Mouse (Mus musculus): ENCODE measurements around the gene Sugct. TPM values are rescaled to one million over a fixed set of nuclear protein-coding genes. Genes with fewer than 3 reads are reported as not detected.

Sugct gene
- polyA plus RNA-seq, 1 experiment from 2014 or later, result 5.1 TPM

GRCm38 (mm10) chr13:17693816-17694215 lies 1.5 kb downstream of the Sugct start:
- no peaks in the 10 kb centered on the region for H3K36me3 ChIP-seq
- H3K4me3 ChIP-seq, result peak overlapping the region; percentile 89
- peaks cover 20% of the 10 kb centered on the region for H3K4me1 ChIP-seq
- H3K27me3 ChIP-seq (replicated peaks), result no peaks in the 10 kb centered on the region
- H3K9me3 ChIP-seq, result no peaks in the 10 kb centered on the region
- H3K27ac ChIP-seq (replicated peaks), result peak overlapping the region; percentile 87; the same call in 1 of the 2 replicates
- H3K4me2 ChIP-seq, result peak overlapping the region; percentile 74
- H3K9ac ChIP-seq, result 0 out of 2 replicates have a peak overlapping the region, but pooled peaks have one; percentile 19
- ATAC-seq (ENCODE audit: extremely low read depth, insufficient number of reproducible peaks, low FRiP score, low TSS enrichment), result no peak
- 60% methylated on average over 5 of the region's 5 CpGs for WGBS

- Histone ChIP-seq H3K9ac (no peak overlapping the region), H3K27me3 (replicated peaks) (no peaks in the 10 kb centered on the region), H3K4me3 (no peak overlapping the region), H3K36me3 (no peaks in the 10 kb centered on the region), H3K4me1 (peaks cover 13% of the 10 kb centered on the region), H3K9me3 (no peaks in the 10 kb centered on the region), H3K27ac (replicated peaks) (no peak overlapping the region), H3K4me2 (no peak overlapping the region)
- no peak for ATAC-seq (ENCODE audit: extremely low read depth, insufficient number of reproducible peaks, low FRiP score, low TSS enrichment)
- WGBS, result 59% methylated on average over 1 of the region's 1 CpGs
Measured at GRCm38 (mm10) chr13:17691436-17691835, 3.9 kb downstream of the Sugct start.

- Histone ChIP-seq H3K4me3 (no peak overlapping the region), H3K36me3 (no peaks in the 10 kb centered on the region), H3K27me3 (replicated peaks) (no peaks in the 10 kb centered on the region), H3K4me2 (no peak overlapping the region), H3K9ac (no peak overlapping the region), H3K27ac (replicated peaks) (0 out of 2 replicates have a peak overlapping the region, but pooled peaks have one; percentile 57), H3K9me3 (no peaks in the 10 kb centered on the region), H3K4me1 (peaks cover 13% of the 10 kb centered on the region)
- ATAC-seq (ENCODE audit: extremely low read depth, insufficient number of reproducible peaks, low FRiP score, low TSS enrichment), result no peak
Measured at GRCm38 (mm10) chr13:17690686-17691085, 4.7 kb downstream of the Sugct start.

- ATAC-seq (ENCODE audit: extremely low read depth, insufficient number of reproducible peaks, low FRiP score, low TSS enrichment), result no peak
- Histone ChIP-seq H3K27me3 (replicated peaks) (no peaks in the 10 kb centered on the region), H3K4me1 (peaks cover 13% of the 10 kb centered on the region), H3K27ac (replicated peaks) (no peak overlapping the region), H3K9ac (no peak overlapping the region), H3K36me3 (no peaks in the 10 kb centered on the region), H3K4me2 (no peak overlapping the region), H3K9me3 (no peaks in the 10 kb centered on the region), H3K4me3 (no peak overlapping the region)
Measured at GRCm38 (mm10) chr13:17689461-17689860, 5.9 kb downstream of the Sugct start.

- H3K4me3 ChIP-seq, result no peak overlapping the region
- no peak for ATAC-seq (ENCODE audit: extremely low read depth, insufficient number of reproducible peaks, low FRiP score, low TSS enrichment)
- H3K4me1 ChIP-seq, result no peaks in the 10 kb centered on the region
- no peaks in the 10 kb centered on the region for H3K36me3 ChIP-seq
- no peak overlapping the region for H3K27ac ChIP-seq (replicated peaks)
- WGBS, result 68% methylated on average over 1 of the region's 1 CpGs
- H3K9me3 ChIP-seq, result no peaks in the 10 kb centered on the region
- H3K9ac ChIP-seq, result no peak overlapping the region
- no peak overlapping the region for H3K4me2 ChIP-seq
- no peaks in the 10 kb centered on the region for H3K27me3 ChIP-seq (replicated peaks)
Measured at GRCm38 (mm10) chr13:17671122-17671521, 24.2 kb downstream of the Sugct start.

- Histone ChIP-seq H3K4me3 (no peak overlapping the region), H3K27me3 (replicated peaks) (no peaks in the 10 kb centered on the region), H3K9me3 (no peaks in the 10 kb centered on the region), H3K4me2 (no peak overlapping the region), H3K27ac (replicated peaks) (no peak overlapping the region), H3K4me1 (no peaks in the 10 kb centered on the region), H3K36me3 (no peaks in the 10 kb centered on the region), H3K9ac (no peak overlapping the region)
- no peak for ATAC-seq (ENCODE audit: extremely low read depth, insufficient number of reproducible peaks, low FRiP score, low TSS enrichment)
- 89% methylated on average over 1 of the region's 1 CpGs for WGBS
Measured at GRCm38 (mm10) chr13:17667380-17667779, 28.0 kb downstream of the Sugct start.

GRCm38 (mm10) chr13:17642294-17642693 lies 53.1 kb downstream of the Sugct start:
- Histone ChIP-seq H3K9me3 (no peaks in the 10 kb centered on the region), H3K4me1 (no peaks in the 10 kb centered on the region), H3K9ac (no peak overlapping the region), H3K36me3 (no peaks in the 10 kb centered on the region), H3K4me3 (no peak overlapping the region), H3K27me3 (replicated peaks) (no peaks in the 10 kb centered on the region), H3K27ac (replicated peaks) (no peak overlapping the region), H3K4me2 (no peak overlapping the region)
- 39% methylated on average over 2 of the region's 2 CpGs for WGBS
- ATAC-seq (ENCODE audit: extremely low read depth, insufficient number of reproducible peaks, low FRiP score, low TSS enrichment), result no peak

GRCm38 (mm10) chr13:17638008-17638407 lies 57.3 kb downstream of the Sugct start:
- Histone ChIP-seq H3K36me3 (no peaks in the 10 kb centered on the region), H3K27ac (replicated peaks) (no peak overlapping the region), H3K4me1 (no peaks in the 10 kb centered on the region), H3K4me3 (no peak overlapping the region), H3K9ac (no peak overlapping the region), H3K9me3 (no peaks in the 10 kb centered on the region), H3K27me3 (replicated peaks) (no peaks in the 10 kb centered on the region), H3K4me2 (no peak overlapping the region)
- no peak for ATAC-seq (ENCODE audit: extremely low read depth, insufficient number of reproducible peaks, low FRiP score, low TSS enrichment)

- Histone ChIP-seq H3K27ac (replicated peaks) (no peak overlapping the region), H3K36me3 (no peaks in the 10 kb centered on the region), H3K9me3 (no peaks in the 10 kb centered on the region; the same call in 1 of the 2 replicates), H3K9ac (no peak overlapping the region), H3K4me1 (no peaks in the 10 kb centered on the region), H3K27me3 (replicated peaks) (no peaks in the 10 kb centered on the region), H3K4me3 (no peak overlapping the region), H3K4me2 (no peak overlapping the region)
- no peak for ATAC-seq (ENCODE audit: extremely low read depth, insufficient number of reproducible peaks, low FRiP score, low TSS enrichment)
- WGBS, result 69% methylated on average over 5 of the region's 5 CpGs
Measured at GRCm38 (mm10) chr13:17627108-17627507, 68.2 kb downstream of the Sugct start.

GRCm38 (mm10) chr13:17624976-17625375 lies 70.4 kb downstream of the Sugct start:
- no peak overlapping the region for H3K27ac ChIP-seq (replicated peaks)
- no peak overlapping the region for H3K4me2 ChIP-seq
- no peaks in the 10 kb centered on the region for H3K27me3 ChIP-seq (replicated peaks)
- H3K9ac ChIP-seq, result no peak overlapping the region
- ATAC-seq (ENCODE audit: extremely low read depth, insufficient number of reproducible peaks, low FRiP score, low TSS enrichment), result no peak
- H3K36me3 ChIP-seq, result no peaks in the 10 kb centered on the region
- no peaks in the 10 kb centered on the region; the same call in 1 of the 2 replicates for H3K9me3 ChIP-seq
- H3K4me3 ChIP-seq, result no peak overlapping the region
- H3K4me1 ChIP-seq, result no peaks in the 10 kb centered on the region

GRCm38 (mm10) chr13:17606217-17606616 lies 89.1 kb downstream of the Sugct start:
- no peaks in the 10 kb centered on the region for H3K27me3 ChIP-seq (replicated peaks)
- 67% methylated on average over 1 of the region's 1 CpGs for WGBS
- no peaks in the 10 kb centered on the region for H3K9me3 ChIP-seq

GRCm38 (mm10) chr13:17604670-17605069 lies 90.7 kb downstream of the Sugct start:
- no peak for ATAC-seq (ENCODE audit: extremely low read depth, insufficient number of reproducible peaks, low FRiP score, low TSS enrichment)
- Histone ChIP-seq H3K4me2 (no peak overlapping the region), H3K27me3 (replicated peaks) (no peaks in the 10 kb centered on the region), H3K27ac (replicated peaks) (no peak overlapping the region), H3K36me3 (no peaks in the 10 kb centered on the region), H3K4me3 (no peak overlapping the region), H3K9me3 (no peaks in the 10 kb centered on the region), H3K9ac (no peak overlapping the region), H3K4me1 (no peaks in the 10 kb centered on the region)
- 31% methylated on average over 3 of the region's 3 CpGs for WGBS

More at GRCm38 (mm10) chr13:17606217-17606616, 89.1 kb downstream of the Sugct start:
- Histone ChIP-seq H3K4me1 (no peaks in the 10 kb centered on the region), H3K4me3 (no peak overlapping the region), H3K27ac (replicated peaks) (no peak overlapping the region), H3K36me3 (no peaks in the 10 kb centered on the region), H3K4me2 (no peak overlapping the region), H3K9ac (no peak overlapping the region)
- no peak for ATAC-seq (ENCODE audit: extremely low read depth, insufficient number of reproducible peaks, low FRiP score, low TSS enrichment)
